Mouse (Mus musculus): ENCODE measurements around the gene Uhrf2. TPM values are rescaled to one million over a fixed set of nuclear protein-coding genes. Genes with fewer than 3 reads are reported as not detected.

Uhrf2 gene
- polyA plus RNA-seq, 1 experiment from 2014 or later: 88.1 TPM

Other genes with a start within 250 kb of the Uhrf2 start
- 8.1 and 9.1 TPM in 2 replicates for gene 9930021J03Rik, start 224.5 kb upstream of the Uhrf2 start, polyA plus RNA-seq (2016; fragmentation: Nextera tagmentation; extraction: Ambion mirVana)
- 43.5 and 46.6 TPM in 2 replicates for gene Ranbp6, start 217.5 kb upstream of the Uhrf2 start, polyA plus RNA-seq (2016; fragmentation: Nextera tagmentation; extraction: Ambion mirVana)
- gene Il33, start 105.4 kb upstream of the Uhrf2 start, polyA plus RNA-seq (2016; fragmentation: Nextera tagmentation; extraction: Ambion mirVana): 0.38 and 0.86 TPM in 2 replicates
- gene Trpd52l3, start 26.7 kb upstream of the Uhrf2 start, polyA plus RNA-seq (2016; fragmentation: Nextera tagmentation; extraction: Ambion mirVana): not detected in 2 replicates
- 21.7 and 28.3 TPM in 2 replicates for gene Gldc, start 144.9 kb downstream of the Uhrf2 start, polyA plus RNA-seq (2016; fragmentation: Nextera tagmentation; extraction: Ambion mirVana)
- not detected in 2 replicates for gene Mbl2, start 202.4 kb downstream of the Uhrf2 start, polyA plus RNA-seq (2016; fragmentation: Nextera tagmentation; extraction: Ambion mirVana)

All from midbrain, embryonic 12.5 days (tissue).